Mouse (Mus musculus): ENCODE measurements around the gene Rdh16f1. TPM values are rescaled to one million over a fixed set of nuclear protein-coding genes. Genes with fewer than 3 reads are reported as not detected.
A peak's percentile ranks its signal among the peaks of the same experiment; 100 is the strongest.

Gene Rdh16f1
- polyA plus RNA-seq, 1 experiment, result not detected

- no peak overlapping the region for H3K4me3 ChIP-seq (ENCODE audit: low read depth, low read length)
- H3K4me1 ChIP-seq (ENCODE audit: control insufficient read depth, insufficient read depth, low read length), result peaks cover 7% of the 10 kb centered on the region
- H3K9me3 ChIP-seq (replicated peaks; ENCODE audit: control insufficient read depth, insufficient read depth, low read length, poor library complexity, severe bottlenecking), result no peaks in the 10 kb centered on the region
- TF ChIP-seq EP300 (IDR thresholded peaks at IDR 0.05; ENCODE audit: insufficient read depth, low read depth, low read length) (no peak), POLR2A (IDR thresholded peaks at IDR 0.05; ENCODE audit: insufficient read depth, low read length) (no peak), CTCF (IDR thresholded peaks at IDR 0.05; ENCODE audit: low read depth, low read length) (no peak)
- H3K36me3 ChIP-seq (ENCODE audit: control insufficient read depth, insufficient read depth, low read length, poor library complexity, severe bottlenecking), result no peaks in the 10 kb centered on the region
- no peak overlapping the region for H3K27ac ChIP-seq (ENCODE audit: insufficient read depth, low read length)
- H3K9ac ChIP-seq (ENCODE audit: low read depth, poor library complexity, severe bottlenecking), result no peak overlapping the region
- no peaks in the 10 kb centered on the region for H3K27me3 ChIP-seq (ENCODE audit: control insufficient read depth, insufficient read depth, low read length, poor library complexity, severe bottlenecking)
These were observed 23.3 kb upstream of the Rdh16f1 start for GRCm38 (mm10) chr10:127736266-127736665.

- peaks cover 2% of the 10 kb centered on the region; the same call in 1 of the 2 replicates for H3K36me3 ChIP-seq (ENCODE audit: control insufficient read depth, insufficient read depth, low read length, poor library complexity, severe bottlenecking)
- TF ChIP-seq EP300 (IDR thresholded peaks at IDR 0.05; ENCODE audit: insufficient read depth, low read depth, low read length) (no peak), CTCF (IDR thresholded peaks at IDR 0.05; ENCODE audit: low read depth, low read length) (no peak), POLR2A (IDR thresholded peaks at IDR 0.05; ENCODE audit: insufficient read depth, low read length) (no peak)
- no peak overlapping the region for H3K4me3 ChIP-seq (ENCODE audit: low read depth, low read length)
- peaks cover 7% of the 10 kb centered on the region for H3K4me1 ChIP-seq (ENCODE audit: control insufficient read depth, insufficient read depth, low read length)
- no peaks in the 10 kb centered on the region for H3K27me3 ChIP-seq (ENCODE audit: control insufficient read depth, insufficient read depth, low read length, poor library complexity, severe bottlenecking)
- H3K27ac ChIP-seq (ENCODE audit: insufficient read depth, low read length), result no peak overlapping the region
- H3K9ac ChIP-seq (ENCODE audit: low read depth, poor library complexity, severe bottlenecking), result no peak overlapping the region
- no peaks in the 10 kb centered on the region for H3K9me3 ChIP-seq (replicated peaks; ENCODE audit: control insufficient read depth, insufficient read depth, low read length, poor library complexity, severe bottlenecking)
These were observed 22.7 kb upstream of the Rdh16f1 start for GRCm38 (mm10) chr10:127736916-127737315.

- Histone ChIP-seq H3K27me3 (ENCODE audit: control insufficient read depth, insufficient read depth, low read length, poor library complexity, severe bottlenecking) (no peaks in the 10 kb centered on the region), H3K36me3 (ENCODE audit: control insufficient read depth, insufficient read depth, low read length, poor library complexity, severe bottlenecking) (peaks cover 7% of the 10 kb centered on the region; the same call in 1 of the 2 replicates), H3K9ac (ENCODE audit: low read depth, poor library complexity, severe bottlenecking) (no peak overlapping the region), H3K4me3 (ENCODE audit: low read depth, low read length) (no peak overlapping the region), H3K27ac (ENCODE audit: insufficient read depth, low read length) (no peak overlapping the region), H3K9me3 (replicated peaks; ENCODE audit: control insufficient read depth, insufficient read depth, low read length, poor library complexity, severe bottlenecking) (no peaks in the 10 kb centered on the region), H3K4me1 (ENCODE audit: control insufficient read depth, insufficient read depth, low read length) (peaks cover 7% of the 10 kb centered on the region)
- TF ChIP-seq POLR2A (IDR thresholded peaks at IDR 0.05; ENCODE audit: insufficient read depth, low read length) (no peak), EP300 (IDR thresholded peaks at IDR 0.05; ENCODE audit: insufficient read depth, low read depth, low read length) (no peak), CTCF (IDR thresholded peaks at IDR 0.05; ENCODE audit: low read depth, low read length) (no peak)
These were observed 22.0 kb upstream of the Rdh16f1 start for GRCm38 (mm10) chr10:127737552-127737951.

- no peak overlapping the region for H3K27ac ChIP-seq (ENCODE audit: insufficient read depth, low read length)
- peaks cover 14% of the 10 kb centered on the region; the same call in 1 of the 2 replicates for H3K36me3 ChIP-seq (ENCODE audit: control insufficient read depth, insufficient read depth, low read length, poor library complexity, severe bottlenecking)
- H3K4me3 ChIP-seq (ENCODE audit: low read depth, low read length), result no peak overlapping the region
- peaks cover 8% of the 10 kb centered on the region for H3K4me1 ChIP-seq (ENCODE audit: control insufficient read depth, insufficient read depth, low read length)
- no peak overlapping the region for H3K9ac ChIP-seq (ENCODE audit: low read depth, poor library complexity, severe bottlenecking)
- H3K27me3 ChIP-seq (ENCODE audit: control insufficient read depth, insufficient read depth, low read length, poor library complexity, severe bottlenecking), result no peaks in the 10 kb centered on the region
- H3K9me3 ChIP-seq (replicated peaks; ENCODE audit: control insufficient read depth, insufficient read depth, low read length, poor library complexity, severe bottlenecking), result no peaks in the 10 kb centered on the region
- peak; percentile 45 for TF ChIP-seq CTCF (IDR thresholded peaks at IDR 0.05; ENCODE audit: low read depth, low read length)
- TF ChIP-seq POLR2A (IDR thresholded peaks at IDR 0.05; ENCODE audit: insufficient read depth, low read length), result no peak
- no peak for TF ChIP-seq EP300 (IDR thresholded peaks at IDR 0.05; ENCODE audit: insufficient read depth, low read depth, low read length)
These were observed 21.3 kb upstream of the Rdh16f1 start for GRCm38 (mm10) chr10:127738151-127738882.

GRCm38 (mm10) chr10:127739083-127739660, 20.4 kb upstream of the Rdh16f1 start, which contains the start of gene Zbtb39:
Zbtb39 (plus strand) TSS chr10:127739538.
- peaks cover 1% of the 10 kb centered on the region for H3K4me1 ChIP-seq (ENCODE audit: control insufficient read depth, insufficient read depth, low read length)
- no peak within 1 kb of the TSS for H3K27ac ChIP-seq (ENCODE audit: insufficient read depth, low read length)
- TF ChIP-seq POLR2A (IDR thresholded peaks at IDR 0.05; ENCODE audit: insufficient read depth, low read length), result no peak
- TF ChIP-seq CTCF (IDR thresholded peaks at IDR 0.05; ENCODE audit: low read depth, low read length), result peak; percentile 32
- no peak for TF ChIP-seq EP300 (IDR thresholded peaks at IDR 0.05; ENCODE audit: insufficient read depth, low read depth, low read length)
- peak within 1 kb of the TSS; percentile 87 for H3K4me3 ChIP-seq (ENCODE audit: low read depth, low read length)
- no peaks in the 10 kb centered on the region for H3K27me3 ChIP-seq (ENCODE audit: control insufficient read depth, insufficient read depth, low read length, poor library complexity, severe bottlenecking)
- H3K9ac ChIP-seq (ENCODE audit: low read depth, poor library complexity, severe bottlenecking), result peak within 1 kb of the TSS; percentile 97
- no peaks in the 10 kb centered on the region for H3K9me3 ChIP-seq (replicated peaks; ENCODE audit: control insufficient read depth, insufficient read depth, low read length, poor library complexity, severe bottlenecking)
- H3K36me3 ChIP-seq (ENCODE audit: control insufficient read depth, insufficient read depth, low read length, poor library complexity, severe bottlenecking), result peaks cover 21% of the 10 kb centered on the region

- peaks cover 22% of the 10 kb centered on the region for H3K36me3 ChIP-seq (ENCODE audit: control insufficient read depth, insufficient read depth, low read length, poor library complexity, severe bottlenecking)
- H3K9me3 ChIP-seq (replicated peaks; ENCODE audit: control insufficient read depth, insufficient read depth, low read length, poor library complexity, severe bottlenecking), result no peaks in the 10 kb centered on the region
- no peaks in the 10 kb centered on the region for H3K27me3 ChIP-seq (ENCODE audit: control insufficient read depth, insufficient read depth, low read length, poor library complexity, severe bottlenecking)
- peak overlapping the region; percentile 97 for H3K9ac ChIP-seq (ENCODE audit: low read depth, poor library complexity, severe bottlenecking)
- H3K4me1 ChIP-seq (ENCODE audit: control insufficient read depth, insufficient read depth, low read length), result peaks cover 1% of the 10 kb centered on the region
- H3K4me3 ChIP-seq (ENCODE audit: low read depth, low read length), result peak overlapping the region; percentile 87
- no peak for TF ChIP-seq POLR2A (IDR thresholded peaks at IDR 0.05; ENCODE audit: insufficient read depth, low read length)
- no peak overlapping the region for H3K27ac ChIP-seq (ENCODE audit: insufficient read depth, low read length)
These were observed 19.9 kb upstream of the Rdh16f1 start for GRCm38 (mm10) chr10:127739661-127740161.
